Mouse (Mus musculus): ENCODE data around the gene Acacb.

The Acacb gene

DNA sequence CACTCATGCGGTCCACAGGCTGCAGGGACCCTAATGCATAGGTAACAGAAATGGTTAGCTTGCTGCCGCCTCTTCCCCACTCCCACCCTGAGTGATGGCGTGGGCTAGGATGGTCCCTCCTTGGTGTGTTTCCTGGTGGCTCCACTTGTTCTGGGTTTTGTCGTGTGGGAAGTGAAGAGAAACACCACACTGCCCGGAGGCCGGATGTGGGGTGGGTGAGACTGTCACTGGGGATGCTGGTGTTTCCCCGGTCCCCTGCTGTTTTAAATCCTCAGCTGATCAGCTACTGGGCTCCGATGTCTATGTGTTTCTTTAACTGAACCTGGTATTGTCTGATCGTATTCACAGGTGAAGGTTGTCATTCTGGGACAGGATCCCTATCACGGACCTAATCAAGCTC lies 10.8 kb upstream of the Acacb start:
- no peak for DNase-seq (ENCODE audit: low read depth)

DNA sequence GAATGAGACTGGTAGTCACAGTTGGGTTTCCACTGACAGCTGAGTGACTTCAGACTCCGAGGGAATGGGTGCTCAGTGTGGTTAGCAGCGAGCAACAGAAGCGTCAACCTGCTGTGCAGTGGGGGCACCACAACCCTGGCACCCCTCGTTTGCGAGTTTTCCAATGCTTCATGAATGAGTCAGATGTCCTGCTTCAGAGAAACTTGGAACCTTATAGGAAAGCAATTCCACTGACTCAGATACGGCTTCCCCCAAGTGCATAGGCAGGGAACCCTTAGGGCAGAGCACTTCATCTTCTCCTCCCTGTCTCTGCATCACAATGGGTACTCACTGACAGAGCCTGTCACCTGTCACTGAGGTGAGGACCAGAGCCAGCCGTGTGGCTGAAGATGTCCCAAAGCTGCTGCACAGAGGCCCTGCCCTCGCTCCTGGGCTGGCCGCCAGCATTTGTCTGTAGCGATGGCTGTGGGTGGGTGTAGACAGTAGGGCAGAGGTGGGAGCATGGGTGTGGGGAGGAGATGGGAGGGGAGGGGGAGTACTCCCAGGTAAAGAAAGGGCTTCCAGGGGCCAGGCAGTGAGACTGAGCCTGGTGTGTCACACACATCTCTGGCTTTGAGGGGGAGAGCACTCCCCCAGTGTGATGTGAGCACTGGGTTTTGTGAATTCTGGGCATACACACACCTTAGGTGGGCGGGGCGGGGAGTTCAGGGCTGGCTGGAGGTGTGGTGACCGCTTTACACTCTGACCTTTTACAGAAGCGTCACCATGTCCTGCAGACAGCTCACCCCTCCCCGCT lies 8.7 kb upstream of the Acacb start:
- peak; percentile 37 for DNase-seq (ENCODE audit: low read depth)

DNA sequence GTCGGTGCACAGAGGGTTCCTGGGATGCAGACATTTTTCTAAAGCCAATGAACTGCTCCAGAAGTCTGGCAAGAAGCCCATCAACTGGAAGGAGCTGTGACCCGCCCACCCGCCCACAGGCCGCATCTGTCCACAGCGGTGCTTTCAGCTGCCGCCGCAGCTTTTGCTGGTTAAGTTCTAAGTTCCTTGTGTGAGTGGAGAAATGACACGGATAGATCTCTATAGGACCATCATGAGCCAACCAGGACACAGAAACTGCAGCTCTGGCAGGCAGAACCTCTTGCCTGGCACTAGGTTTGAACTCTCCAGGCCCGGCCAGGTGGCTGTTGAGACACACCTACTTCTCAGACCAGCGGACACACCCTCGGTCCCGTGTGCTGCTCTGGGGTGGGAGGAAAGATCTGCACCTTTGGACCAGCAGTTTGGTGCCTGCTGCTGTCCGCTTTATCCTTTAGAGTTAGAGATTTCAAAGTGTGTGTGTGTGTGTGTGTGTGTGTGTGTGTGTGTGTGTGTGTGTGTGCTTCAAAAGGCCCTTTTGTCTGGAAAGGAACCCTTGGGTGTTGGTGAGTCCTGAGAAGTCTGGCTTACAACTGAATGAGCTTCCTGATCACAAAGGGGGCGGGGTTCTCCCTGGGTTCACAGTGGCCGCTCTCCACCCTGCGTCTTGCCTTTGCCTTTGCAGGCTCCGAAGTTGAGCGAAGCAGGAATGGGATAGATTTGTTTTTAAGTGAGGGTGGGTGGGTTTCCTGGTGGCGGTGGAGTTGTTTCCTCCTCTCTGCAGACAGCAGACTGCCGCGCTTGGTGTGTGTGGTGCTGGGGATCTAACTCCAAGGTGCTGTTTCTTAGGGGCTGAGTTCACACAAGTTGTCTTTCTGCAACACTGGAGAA lies 7.8 kb upstream of the Acacb start:
- DNase-seq (ENCODE audit: low read depth), result no peak

DNA sequence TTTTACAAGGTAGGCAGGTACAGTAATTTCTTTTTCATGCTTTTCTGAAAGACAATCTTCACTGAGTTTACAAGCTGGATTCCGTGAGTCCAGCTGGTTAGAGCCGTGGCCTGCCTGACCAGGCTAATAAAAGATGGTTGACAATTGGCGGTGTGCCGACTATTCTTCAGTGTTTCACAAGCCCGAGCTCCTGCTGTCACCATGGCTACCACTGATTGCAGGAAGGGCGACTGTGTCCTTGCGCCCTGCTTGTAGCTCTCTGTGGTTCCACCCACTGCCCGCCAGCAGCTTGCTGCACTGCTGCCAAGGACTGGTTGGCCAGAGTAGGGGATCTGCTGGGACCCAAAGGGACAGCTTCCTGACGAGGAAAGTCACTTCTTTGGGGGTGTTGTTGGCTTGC lies 7.2 kb upstream of the Acacb start:
- DNase-seq (ENCODE audit: low read depth), result peak; percentile 33

- DNase-seq (ENCODE audit: low read depth), result no peak
Measured at GRCm38 (mm10) chr5:114147043-114147972, 973 bp downstream of the Acacb start.

GRCm38 (mm10) chr5:114152359-114153092 lies 6.2 kb downstream of the Acacb start:
- DNase-seq (ENCODE audit: low read depth), result no peak

DNA sequence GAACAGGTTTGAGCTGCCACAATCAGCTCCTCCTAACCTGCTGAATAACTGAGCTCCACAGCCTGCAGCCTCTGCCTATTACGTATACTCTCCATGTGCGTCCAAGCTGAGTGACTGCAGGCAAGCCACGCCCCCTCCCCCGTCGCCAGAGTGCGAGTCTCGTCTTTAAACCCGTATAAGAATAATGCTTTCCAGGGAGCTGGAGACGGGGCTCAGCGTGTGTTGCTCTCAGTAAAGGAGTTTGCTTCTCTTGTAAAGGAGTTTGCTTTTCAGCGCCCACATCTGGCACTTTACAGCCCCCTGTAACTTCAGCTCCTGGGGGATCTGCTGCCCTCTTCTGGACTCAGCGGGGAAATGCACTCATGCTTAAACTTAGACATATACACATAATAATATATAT lies 7.2 kb downstream of the Acacb start:
- peak; percentile 28 for DNase-seq (ENCODE audit: low read depth)

DNA sequence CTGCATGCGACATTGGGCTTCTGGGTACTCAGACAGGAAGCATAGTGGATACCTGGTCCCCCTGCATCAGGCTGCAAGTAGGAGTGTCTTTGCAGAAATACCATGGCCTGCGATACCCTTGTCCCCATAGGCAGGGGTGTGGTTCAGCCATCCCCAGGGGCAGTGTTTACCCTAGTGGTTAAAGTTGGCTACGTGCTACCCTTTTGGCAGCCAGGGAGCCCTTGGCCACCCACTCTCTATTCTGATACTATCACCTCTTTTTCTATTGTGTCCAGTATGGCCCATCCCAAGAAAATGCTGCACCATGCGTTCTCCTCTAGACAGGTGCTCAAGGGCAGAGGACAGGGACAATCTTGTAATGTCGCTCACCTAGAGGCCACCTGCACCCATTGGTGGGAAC lies 8.4 kb downstream of the Acacb start:
- DNase-seq (ENCODE audit: low read depth), result no peak

DNA sequence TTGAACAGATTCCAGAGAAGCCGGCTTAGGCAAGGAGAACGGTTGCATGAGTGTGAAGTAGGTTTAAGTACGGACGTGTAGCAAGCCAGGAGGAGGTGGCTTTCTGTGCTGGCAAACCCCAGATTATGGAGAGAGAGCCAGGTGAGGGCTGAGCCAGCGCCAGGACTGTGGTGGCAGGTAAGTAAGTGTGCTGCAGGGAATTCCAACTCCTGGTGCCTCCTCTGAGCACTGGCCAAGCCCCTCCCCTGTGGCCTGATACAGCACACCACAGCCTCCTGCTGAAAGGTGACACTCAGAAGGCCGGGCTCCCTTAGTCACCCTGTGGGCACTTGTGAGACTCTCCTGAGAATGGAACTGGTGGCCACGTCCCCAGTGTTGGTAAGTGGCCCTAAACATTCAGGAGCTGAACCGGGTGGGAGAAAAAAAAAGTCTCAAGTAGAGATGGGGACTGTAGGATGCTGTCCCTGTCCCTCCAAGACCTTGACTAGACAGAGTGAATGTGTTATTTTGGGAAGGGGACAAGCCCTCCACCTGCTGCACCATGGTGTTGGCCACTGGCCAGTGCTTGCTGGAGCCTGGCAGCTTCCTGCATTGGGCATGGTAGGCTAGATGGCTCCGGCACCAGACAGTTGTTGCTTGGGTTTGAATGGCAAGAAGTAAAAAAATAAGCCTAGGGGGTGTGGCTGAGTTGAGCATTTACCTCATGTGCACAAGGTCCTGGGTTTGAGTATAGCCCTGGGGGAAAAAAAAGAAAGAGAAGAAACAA lies 9.0 kb downstream of the Acacb start:
- DNase-seq (ENCODE audit: low read depth), result no peak

GRCm38 (mm10) chr5:114157236-114157635 lies 10.9 kb downstream of the Acacb start:
- no peak for DNase-seq (ENCODE audit: low read depth)

DNA sequence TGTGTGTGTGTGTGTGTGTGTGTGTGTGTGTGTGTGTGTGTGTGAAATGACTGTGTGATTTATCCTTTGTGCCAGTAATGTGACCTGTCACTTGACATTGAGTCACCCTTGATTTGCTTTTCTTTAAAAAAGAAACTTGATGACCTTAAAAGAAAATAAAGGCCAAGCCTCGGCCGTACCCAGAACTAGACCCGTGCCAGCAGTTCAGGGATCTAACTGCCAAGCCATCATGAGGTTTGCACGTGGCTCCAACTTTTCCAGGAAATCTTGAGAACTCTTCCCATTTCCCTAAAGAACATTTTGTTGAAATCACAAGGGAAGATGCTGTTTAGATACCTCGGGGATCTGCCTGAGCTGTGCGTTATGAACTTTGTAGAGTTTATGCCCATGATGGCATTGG lies 15.1 kb downstream of the Acacb start:
- DNase-seq (ENCODE audit: low read depth), result no peak

GRCm38 (mm10) chr5:114162106-114162815 lies 15.9 kb downstream of the Acacb start:
- DNase-seq (ENCODE audit: low read depth), result peak; percentile 76

GRCm38 (mm10) chr5:114163117-114163696 lies 16.9 kb downstream of the Acacb start:
- DNase-seq (ENCODE audit: low read depth), result peak; percentile 68

GRCm38 (mm10) chr5:114170345-114170744 lies 24.0 kb downstream of the Acacb start:
- no peak for DNase-seq (ENCODE audit: low read depth)

GRCm38 (mm10) chr5:114172936-114173335 lies 26.6 kb downstream of the Acacb start:
- no peak for DNase-seq (ENCODE audit: low read depth)

DNA sequence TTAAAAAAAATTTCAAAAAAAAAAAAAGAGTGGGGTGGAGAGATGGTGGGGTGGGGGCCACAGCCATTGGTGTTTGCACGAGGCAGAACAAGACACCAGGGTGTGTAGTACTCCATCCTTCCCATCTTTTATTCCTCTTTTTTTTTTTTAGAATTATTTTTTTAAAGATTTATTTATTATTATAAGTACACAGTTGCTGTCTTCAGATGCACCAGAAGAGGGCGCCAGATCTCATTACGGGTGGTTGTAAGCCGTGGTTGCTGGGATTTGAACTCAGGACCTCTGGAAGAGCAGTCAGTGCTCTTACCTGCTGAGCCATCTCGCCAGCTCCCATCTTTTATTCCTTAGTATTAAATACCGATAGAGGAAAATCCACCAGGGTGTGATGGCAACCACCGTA lies 27.1 kb downstream of the Acacb start:
- DNase-seq (ENCODE audit: low read depth), result peak; percentile 38

DNA sequence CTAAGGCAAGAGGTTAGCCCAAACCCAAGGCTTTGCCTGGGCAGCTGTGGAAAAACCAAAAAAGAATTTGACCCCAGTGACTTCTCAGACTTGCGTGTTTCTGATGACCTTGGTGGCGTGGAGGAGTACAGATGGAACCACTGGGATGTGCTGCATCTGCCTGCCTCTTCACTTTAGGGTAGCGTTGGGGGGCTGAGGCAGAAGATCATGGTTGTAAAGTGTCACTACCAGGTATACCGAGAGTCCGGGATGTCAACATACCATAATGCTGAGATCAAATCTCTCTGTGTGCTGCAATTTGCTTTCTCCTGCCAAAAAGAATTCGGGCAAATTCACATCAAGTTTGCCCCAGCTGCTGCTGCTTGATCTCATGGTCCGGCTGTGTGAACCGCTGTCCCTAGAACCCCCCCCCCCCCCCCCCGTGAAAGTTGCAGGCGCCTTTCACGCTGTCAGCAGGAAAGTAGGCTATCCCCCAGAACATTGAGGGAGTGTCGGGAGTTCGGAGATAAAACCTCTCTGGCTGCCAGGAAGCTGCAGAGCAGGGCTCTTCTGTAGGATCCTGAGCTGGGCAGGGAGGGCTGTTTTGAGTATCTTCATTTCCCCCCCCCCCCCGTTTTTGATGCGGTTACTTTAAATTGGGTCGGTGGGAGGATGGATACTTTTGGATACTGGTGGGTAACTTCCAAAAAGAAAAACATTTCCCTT lies 27.7 kb downstream of the Acacb start:
- DNase-seq (ENCODE audit: low read depth), result peak; percentile 33

GRCm38 (mm10) chr5:114174639-114175038 lies 28.3 kb downstream of the Acacb start:
- peak; percentile 85 for DNase-seq (ENCODE audit: low read depth)

Data from NIH3T3 (cell line).